Mouse (Mus musculus): ENCODE results near the gene Alpk3. TPM values are rescaled to one million over a fixed set of nuclear protein-coding genes. Genes with fewer than 3 reads are reported as not detected.

The Alpk3 gene
- polyA plus RNA-seq, 1 experiment: 0.30 TPM

DNA sequence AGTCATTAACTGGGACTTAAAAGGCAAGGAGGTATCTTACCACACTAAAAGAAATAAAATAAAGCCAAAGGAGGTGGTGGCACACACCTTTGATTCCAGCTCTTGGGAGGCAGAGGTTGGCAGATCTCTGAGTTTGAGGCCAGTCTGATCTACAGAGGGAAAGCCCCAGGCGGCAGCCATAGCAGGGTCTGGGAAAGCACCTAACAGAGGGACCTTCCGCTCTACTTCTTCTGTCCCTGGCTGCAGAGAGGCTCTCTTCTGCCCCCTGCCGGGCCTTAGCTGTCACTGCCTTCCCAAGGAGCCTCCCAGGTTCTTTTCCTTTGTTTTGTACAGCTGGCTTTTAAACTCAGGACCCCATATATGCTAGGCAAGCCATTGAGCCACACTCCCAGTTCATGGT lies 97.6 kb downstream of the Alpk3 start:
- H3K36me3 ChIP-seq (ENCODE audit: control insufficient read depth, insufficient read depth, low read length): no peaks in the 10 kb centered on the region
- peak; percentile 63; the same call in 1 of the 2 replicates for TF ChIP-seq CTCF (IDR thresholded peaks at IDR 0.05; ENCODE audit: control insufficient read depth, insufficient read depth, insufficient replicate concordance, low read depth, low read length)
- TF ChIP-seq POLR2A (IDR thresholded peaks at IDR 0.05; ENCODE audit: control insufficient read depth, low read depth, low read length): no peak
- H3K4me3 ChIP-seq (ENCODE audit: control insufficient read depth, low read depth, low read length): no peak overlapping the region
- no peak overlapping the region for H3K27ac ChIP-seq (ENCODE audit: control insufficient read depth, insufficient read depth, low read depth, low read length)
- no peaks in the 10 kb centered on the region for H3K27me3 ChIP-seq (ENCODE audit: control insufficient read depth, insufficient read depth, low read length)
- peaks cover 23% of the 10 kb centered on the region for H3K4me1 ChIP-seq (ENCODE audit: control insufficient read depth, insufficient read depth, low read length)

Other genes with a start within 250 kb of the Alpk3 start
- gene Iqgap1, start 231.6 kb upstream of the Alpk3 start, polyA plus RNA-seq (2012; rRNA removed): 30.6 and 35.5 TPM in 2 replicates
- 35.8 and 41.0 TPM in 2 replicates for gene Zscan2, start 196.7 kb upstream of the Alpk3 start, polyA plus RNA-seq (2012; rRNA removed)
- gene Wdr73, start 156.3 kb upstream of the Alpk3 start, polyA plus RNA-seq (2012; rRNA removed): 16.5 and 16.9 TPM in 2 replicates
- 12.1 and 13.2 TPM in 2 replicates for gene Nmb, start 152.5 kb upstream of the Alpk3 start, polyA plus RNA-seq (2012; rRNA removed)
- gene Sec11a, start 109.8 kb upstream of the Alpk3 start, polyA plus RNA-seq (2012; rRNA removed): 40.7 and 52.0 TPM in 2 replicates
- 16.4 and 19.2 TPM in 2 replicates for gene Zfp592, start 63.9 kb upstream of the Alpk3 start, polyA plus RNA-seq (2012; rRNA removed)
- 2.0 and 3.1 TPM in 2 replicates for gene Slc28a1, start 57.2 kb downstream of the Alpk3 start, polyA plus RNA-seq (2012; rRNA removed)
- 95.2 and 101 TPM in 2 replicates for gene Pde8a, start 156.0 kb downstream of the Alpk3 start, polyA plus RNA-seq (2012; rRNA removed)